Mouse (Mus musculus) heart, embryonic 13.5 days (tissue): ENCODE measurements around the gene Dennd5a. TPM values are rescaled to one million over a fixed set of nuclear protein-coding genes. Genes with fewer than 3 reads are reported as not detected.

Experiments used
- ATAC-seq: fragments of 200-750 bp; cut with Nextera tagmentation; 2 replicates; pipeline ENCODE4 v1.8.0; 2017; ENCODE audit warnings: moderate TSS enrichment; ENCODE audit not compliant: insufficient number of reproducible peaks, low FRiP score, low TSS enrichment; ENCODE audit errors: extremely low read depth
- H3K27ac ChIP-seq: fragments of 300-500 bp; sonication (generic); replicated peaks from 2 replicates; pipeline ENCODE4 v1.5.1; 2015; ENCODE audit warnings: moderate library complexity, mild to moderate bottlenecking, inconsistent platforms
- H3K27me3 ChIP-seq: fragments of 300-500 bp; sonication (generic); replicated peaks from 2 replicates; pipeline ENCODE4 v1.6.1; 2015; ENCODE audit warnings: mild to moderate bottlenecking, inconsistent platforms
- H3K36me3 ChIP-seq: fragments of 300-500 bp; sonication (generic); 2 replicates; pipeline ENCODE4 v1.6.1; 2015; ENCODE audit warnings: mild to moderate bottlenecking, inconsistent platforms
- H3K4me1 ChIP-seq: fragments of 300-500 bp; sonication (generic); 2 replicates; pipeline ENCODE4 v1.6.1; 2015; ENCODE audit warnings: inconsistent platforms
- H3K4me2 ChIP-seq: fragments of 300-500 bp; sonication (generic); 2 replicates; pipeline ENCODE4 v1.6.1; 2015; ENCODE audit warnings: inconsistent platforms, mild to moderate bottlenecking, moderate library complexity
- H3K4me3 ChIP-seq: fragments of 300-500 bp; sonication (generic); 2 replicates; pipeline ENCODE4 v1.5.1; 2015; ENCODE audit warnings: moderate library complexity, mild to moderate bottlenecking, inconsistent platforms
- H3K9ac ChIP-seq: fragments of 300-500 bp; sonication (generic); 2 replicates; pipeline ENCODE4 v1.6.1; 2015; ENCODE audit warnings: inconsistent platforms, mild to moderate bottlenecking, moderate library complexity
- H3K9me3 ChIP-seq: fragments of 300-500 bp; sonication (generic); 2 replicates; pipeline ENCODE4 v1.6.1; 2016; ENCODE audit warnings: inconsistent platforms
- WGBS: fragments of 180-500 bp; shearing (Covaris S2); methylation state at CpG from one replicate; pipeline ENCODE4 v1.1.7; 2015; ENCODE audit warnings: mixed read lengths; 5-methylcytosine and 5-hydroxymethylcytosine counted together
- polyA plus RNA-seq: library from polyadenylated mRNA; unstranded; fragments of >200 nt; fragmentation: Nextera tagmentation; extraction: Ambion mirVana; gene quantifications from 2 replicates; pipeline ENCODE4 v1.2.1, GENCODE M21; 2015

The Dennd5a gene
- polyA plus RNA-seq, 1 experiment from 2014 or later: 30.0 TPM

GRCm38 (mm10) chr7:109922889-109923288 lies 37.4 kb downstream of the Dennd5a start:
- Histone ChIP-seq H3K27me3 (no peaks in the 10 kb centered on the region), H3K9ac (no peak overlapping the region), H3K4me2 (no peak overlapping the region), H3K4me3 (no peak overlapping the region), H3K27ac (no peak overlapping the region), H3K36me3 (peaks cover 86% of the 10 kb centered on the region), H3K4me1 (peaks cover 9% of the 10 kb centered on the region), H3K9me3 (no peaks in the 10 kb centered on the region)
- 86% methylated on average over 4 of the region's 4 CpGs for WGBS
- ATAC-seq: no peak

- no peak overlapping the region for H3K4me2 ChIP-seq
- H3K9ac ChIP-seq: no peak overlapping the region
- H3K36me3 ChIP-seq: peaks cover 98% of the 10 kb centered on the region
- no peak for ATAC-seq
- H3K9me3 ChIP-seq: 0 out of 2 replicates have a peak, but pooled peaks cover 4% of the 10 kb centered on the region
- H3K27ac ChIP-seq: no peak overlapping the region
- WGBS: 93% methylated on average over 2 of the region's 2 CpGs
- H3K4me3 ChIP-seq: no peak overlapping the region
- H3K4me1 ChIP-seq: no peaks in the 10 kb centered on the region
- no peaks in the 10 kb centered on the region for H3K27me3 ChIP-seq
Measured at GRCm38 (mm10) chr7:109906165-109906564, 54.1 kb downstream of the Dennd5a start.

- no peak for ATAC-seq
- H3K9me3 ChIP-seq: no peaks in the 10 kb centered on the region
- H3K27ac ChIP-seq: no peak overlapping the region
- H3K4me3 ChIP-seq: no peak overlapping the region
- H3K9ac ChIP-seq: no peak overlapping the region
- 86% methylated on average over 9 of the region's 9 CpGs for WGBS
- peaks cover 100% of the 10 kb centered on the region for H3K36me3 ChIP-seq
- H3K4me2 ChIP-seq: no peak overlapping the region
- no peaks in the 10 kb centered on the region for H3K27me3 ChIP-seq
- H3K4me1 ChIP-seq: peaks cover 4% of the 10 kb centered on the region; the same call in 1 of the 2 replicates
Measured at GRCm38 (mm10) chr7:109900921-109901320, 59.3 kb downstream of the Dennd5a start.

- Histone ChIP-seq H3K4me1 (peaks cover 4% of the 10 kb centered on the region; the same call in 1 of the 2 replicates), H3K4me3 (no peak overlapping the region), H3K36me3 (peaks cover 100% of the 10 kb centered on the region), H3K27ac (no peak overlapping the region), H3K4me2 (no peak overlapping the region), H3K9me3 (no peaks in the 10 kb centered on the region), H3K9ac (no peak overlapping the region), H3K27me3 (no peaks in the 10 kb centered on the region)
- no peak for ATAC-seq
Measured at GRCm38 (mm10) chr7:109898911-109899310, 61.4 kb downstream of the Dennd5a start.

- Histone ChIP-seq H3K9ac (no peak overlapping the region), H3K4me2 (no peak overlapping the region), H3K9me3 (no peaks in the 10 kb centered on the region), H3K36me3 (peaks cover 93% of the 10 kb centered on the region), H3K4me3 (no peak overlapping the region), H3K27ac (no peak overlapping the region), H3K27me3 (no peaks in the 10 kb centered on the region), H3K4me1 (no peaks in the 10 kb centered on the region)
- no peak for ATAC-seq
- WGBS: 35% methylated on average over 3 of the region's 3 CpGs
Measured at GRCm38 (mm10) chr7:109892530-109892929, 67.7 kb downstream of the Dennd5a start.

- Histone ChIP-seq H3K36me3 (peaks cover 93% of the 10 kb centered on the region), H3K4me1 (no peaks in the 10 kb centered on the region), H3K4me3 (no peak overlapping the region), H3K27me3 (no peaks in the 10 kb centered on the region), H3K9ac (no peak overlapping the region), H3K9me3 (0 out of 2 replicates have a peak, but pooled peaks cover 2% of the 10 kb centered on the region), H3K27ac (no peak overlapping the region), H3K4me2 (no peak overlapping the region)
- 88% methylated on average over 4 of the region's 4 CpGs for WGBS
- ATAC-seq: no peak
Measured at GRCm38 (mm10) chr7:109891786-109892185, 68.5 kb downstream of the Dennd5a start.

- 84% methylated on average over 2 of the region's 2 CpGs for WGBS
Measured at GRCm38 (mm10) chr7:109890256-109890655, 70.0 kb downstream of the Dennd5a start.

GRCm38 (mm10) chr7:109889300-109889699 lies 71.0 kb downstream of the Dennd5a start:
- no peak for ATAC-seq
- Histone ChIP-seq H3K4me1 (no peaks in the 10 kb centered on the region), H3K27ac (no peak overlapping the region), H3K4me2 (no peak overlapping the region), H3K27me3 (no peaks in the 10 kb centered on the region), H3K4me3 (no peak overlapping the region), H3K36me3 (peaks cover 74% of the 10 kb centered on the region), H3K9ac (no peak overlapping the region), H3K9me3 (0 out of 2 replicates have a peak, but pooled peaks cover 4% of the 10 kb centered on the region)
- WGBS: 77% methylated on average over 5 of the region's 5 CpGs

More at GRCm38 (mm10) chr7:109890256-109890655, 70.0 kb downstream of the Dennd5a start:
- Histone ChIP-seq H3K9me3 (0 out of 2 replicates have a peak, but pooled peaks cover 4% of the 10 kb centered on the region), H3K4me2 (no peak overlapping the region), H3K27ac (no peak overlapping the region), H3K9ac (no peak overlapping the region), H3K4me1 (no peaks in the 10 kb centered on the region), H3K36me3 (peaks cover 84% of the 10 kb centered on the region), H3K27me3 (no peaks in the 10 kb centered on the region), H3K4me3 (no peak overlapping the region)
- ATAC-seq: no peak

GRCm38 (mm10) chr7:109886249-109886648 lies 74.0 kb downstream of the Dennd5a start:
- ATAC-seq: no peak
- peaks cover 11% of the 10 kb centered on the region for H3K4me1 ChIP-seq
- no peak overlapping the region for H3K4me3 ChIP-seq
- no peak overlapping the region for H3K9ac ChIP-seq
- H3K36me3 ChIP-seq: peaks cover 48% of the 10 kb centered on the region
- WGBS: 91% methylated on average over 1 of the region's 1 CpGs
- H3K27ac ChIP-seq: no peak overlapping the region
- H3K4me2 ChIP-seq: no peak overlapping the region
- 0 out of 2 replicates have a peak, but pooled peaks cover 4% of the 10 kb centered on the region for H3K9me3 ChIP-seq
- no peaks in the 10 kb centered on the region for H3K27me3 ChIP-seq

GRCm38 (mm10) chr7:109882574-109882973 lies 77.7 kb downstream of the Dennd5a start:
- WGBS: 81% methylated on average over 2 of the region's 2 CpGs
- H3K27me3 ChIP-seq: no peaks in the 10 kb centered on the region
- no peak overlapping the region for H3K4me3 ChIP-seq
- ATAC-seq: no peak
- peaks cover 20% of the 10 kb centered on the region for H3K4me1 ChIP-seq
- H3K4me2 ChIP-seq: no peak overlapping the region
- H3K9ac ChIP-seq: no peak overlapping the region
- H3K36me3 ChIP-seq: peaks cover 14% of the 10 kb centered on the region
- no peak overlapping the region for H3K27ac ChIP-seq
- 0 out of 2 replicates have a peak, but pooled peaks cover 4% of the 10 kb centered on the region for H3K9me3 ChIP-seq

GRCm38 (mm10) chr7:109881561-109882099 lies 78.6 kb downstream of the Dennd5a start:
- Histone ChIP-seq H3K9ac (no peak overlapping the region), H3K4me1 (peaks cover 20% of the 10 kb centered on the region), H3K27me3 (no peaks in the 10 kb centered on the region), H3K27ac (no peak overlapping the region), H3K4me3 (no peak overlapping the region), H3K36me3 (peaks cover 5% of the 10 kb centered on the region), H3K9me3 (0 out of 2 replicates have a peak, but pooled peaks cover under 1% of the 10 kb centered on the region), H3K4me2 (no peak overlapping the region)
- WGBS: 56% methylated on average over 2 of the region's 2 CpGs
- no peak for ATAC-seq

GRCm38 (mm10) chr7:109879158-109879557 lies 81.1 kb downstream of the Dennd5a start:
- Histone ChIP-seq H3K4me1 (peaks cover 20% of the 10 kb centered on the region), H3K27me3 (no peaks in the 10 kb centered on the region), H3K4me3 (peak overlapping the region; percentile 20; the same call in 1 of the 2 replicates), H3K27ac (peak overlapping the region; percentile 22; the same call in 1 of the 2 replicates), H3K4me2 (peak overlapping the region; percentile 52), H3K9ac (peak overlapping the region; percentile 55), H3K9me3 (no peaks in the 10 kb centered on the region), H3K36me3 (no peaks in the 10 kb centered on the region)
- 19% methylated on average over 12 of the region's 12 CpGs for WGBS
- ATAC-seq: no peak
